Mouse (Mus musculus): ENCODE results near the gene Map2k5. TPM values are rescaled to one million over a fixed set of nuclear protein-coding genes. Genes with fewer than 3 reads are reported as not detected.
A peak's percentile ranks its signal among the peaks of the same experiment; 100 is the strongest.

Gene Map2k5
- total RNA-seq, 2 experiments from 2014 or later: 29.8 to 30.6 TPM

DNA sequence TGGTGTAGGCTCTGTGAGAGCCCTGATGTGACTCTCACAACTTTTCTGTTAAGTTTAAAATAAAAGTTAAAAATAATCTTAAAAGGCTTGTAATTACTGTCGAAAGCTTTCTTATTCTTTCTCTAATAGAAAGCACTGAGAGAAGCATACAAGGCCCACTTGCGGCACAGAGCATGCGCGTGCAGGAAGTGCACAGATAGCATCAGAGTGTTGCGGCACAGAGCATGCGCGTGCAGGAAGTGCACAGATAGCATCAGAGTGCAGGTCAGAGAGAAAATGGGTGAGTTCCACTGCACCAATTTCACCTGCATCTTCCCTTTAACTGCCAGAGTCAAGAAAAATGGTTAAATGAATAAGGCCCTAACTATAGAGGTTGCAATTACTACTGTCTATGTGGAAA is 95.7 kb downstream of the Map2k5 start:
- intact Hi-C loops (cut with DNase I): no loop called here
- DNase-seq (ENCODE audit: low spot score in 2 of 2): no peak

DNA sequence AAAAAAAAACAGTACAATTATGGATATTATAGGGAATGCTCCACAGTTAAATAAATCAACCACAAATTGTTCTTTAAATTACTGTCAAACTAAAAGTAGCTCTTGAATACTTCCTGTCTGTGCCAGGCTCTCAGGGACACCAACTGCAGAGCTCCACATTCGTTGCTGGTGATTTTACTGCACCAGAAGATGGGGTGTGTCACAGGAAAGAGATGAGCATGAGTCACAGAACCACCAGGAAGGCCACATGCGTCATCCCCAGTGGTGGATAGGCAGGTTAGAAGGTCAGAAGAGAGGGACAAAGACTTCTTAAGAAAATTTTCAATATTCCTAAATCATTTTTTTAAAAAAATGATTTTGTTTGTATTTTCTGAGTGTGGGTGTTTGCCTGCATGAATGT is 96.6 kb downstream of the Map2k5 start:
- DNase-seq (ENCODE audit: low spot score in 2 of 2): no peak

DNA sequence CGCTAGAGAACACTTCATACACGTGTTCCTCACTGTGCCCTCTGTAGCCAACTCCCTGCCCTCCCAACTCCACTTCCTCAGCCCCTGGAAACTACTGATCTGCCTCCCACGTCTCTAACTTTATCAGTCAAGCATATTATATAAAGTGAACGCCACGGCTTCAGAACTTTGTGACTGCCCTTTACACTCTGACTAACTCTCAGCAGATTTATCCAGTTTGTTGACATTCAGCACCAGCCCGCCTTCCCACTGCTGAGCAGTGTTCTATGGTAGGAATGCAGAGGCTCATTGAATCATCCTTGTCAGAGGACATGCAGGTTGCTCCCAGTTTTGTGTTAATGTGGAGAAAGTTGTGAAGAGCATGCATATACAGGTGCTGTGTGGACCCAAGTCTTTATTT is 103.9 kb downstream of the Map2k5 start:
- intact Hi-C loops (cut with DNase I): no loop called here
- DNase-seq (ENCODE audit: low spot score in 2 of 2): no peak

More for the DNA sequence above, 96.6 kb downstream of the Map2k5 start:
- intact Hi-C loops (cut with DNase I): no loop called here

DNA sequence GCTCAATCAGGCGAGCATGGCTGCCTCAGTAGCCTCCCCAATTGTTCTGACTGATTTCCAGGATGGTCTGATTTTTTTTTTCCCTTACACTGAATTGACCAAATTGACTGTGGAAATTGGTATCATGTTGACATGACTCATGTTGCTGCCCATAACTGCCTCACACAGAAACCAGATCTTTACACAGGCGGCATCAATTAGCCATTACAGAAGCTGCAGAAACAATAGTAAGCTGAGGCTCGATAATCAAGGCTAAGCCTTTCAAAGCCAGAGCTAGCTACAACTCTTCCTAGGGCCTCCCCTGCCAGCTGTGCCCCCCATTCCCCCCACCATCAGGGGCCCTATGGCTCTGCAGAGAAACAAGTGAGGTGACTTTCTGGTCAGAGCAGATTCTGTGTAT is 107.9 kb downstream of the Map2k5 start:
- intact Hi-C loops (cut with DNase I): no loop called here
- DNase-seq (ENCODE audit: low spot score in 2 of 2): no peak

DNA sequence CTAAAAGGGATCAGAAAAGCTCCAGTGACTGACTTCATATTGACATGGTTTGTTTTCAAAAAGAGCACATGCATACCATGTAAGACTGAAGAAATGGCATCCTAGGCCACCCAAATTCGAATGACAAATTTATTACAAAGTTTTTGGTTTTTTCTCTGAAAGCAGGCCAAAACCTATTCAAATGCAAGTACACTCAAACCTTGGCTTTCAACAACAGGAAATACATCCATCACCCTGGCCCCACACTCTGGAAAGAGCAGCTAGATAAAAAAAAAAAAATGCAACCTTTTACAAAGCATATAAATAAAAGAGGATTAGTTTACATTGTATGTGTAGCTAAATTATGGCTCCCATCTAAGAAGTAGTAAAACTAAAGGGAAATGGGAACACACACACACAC is 114.5 kb downstream of the Map2k5 start:
- intact Hi-C loops (cut with DNase I): no loop called here
- DNase-seq (ENCODE audit: low spot score in 2 of 2): no peak

DNA sequence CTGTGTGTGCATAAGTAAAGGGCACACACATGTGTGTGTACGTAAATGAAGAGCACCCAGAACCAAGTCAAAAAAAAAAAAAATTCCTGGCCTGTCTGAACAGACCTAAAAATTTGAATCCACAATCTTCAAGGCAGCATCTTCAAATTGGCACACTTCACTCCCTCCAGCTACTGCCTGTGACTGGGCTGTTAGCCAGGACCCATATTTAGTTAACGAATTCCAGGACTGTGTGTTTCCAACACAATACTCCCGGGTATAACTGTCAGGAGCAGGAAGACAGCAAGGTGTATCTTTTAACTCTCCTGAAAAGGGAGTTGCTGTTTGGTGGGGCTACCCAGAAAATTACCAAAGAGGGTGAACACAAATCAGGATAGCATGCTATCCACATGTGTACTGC is 118.9 kb downstream of the Map2k5 start:
- peak; percentile 36 to 67 for DNase-seq (ENCODE audit: low spot score in 2 of 2)
- intact Hi-C loops (cut with DNase I): no loop called here

DNA sequence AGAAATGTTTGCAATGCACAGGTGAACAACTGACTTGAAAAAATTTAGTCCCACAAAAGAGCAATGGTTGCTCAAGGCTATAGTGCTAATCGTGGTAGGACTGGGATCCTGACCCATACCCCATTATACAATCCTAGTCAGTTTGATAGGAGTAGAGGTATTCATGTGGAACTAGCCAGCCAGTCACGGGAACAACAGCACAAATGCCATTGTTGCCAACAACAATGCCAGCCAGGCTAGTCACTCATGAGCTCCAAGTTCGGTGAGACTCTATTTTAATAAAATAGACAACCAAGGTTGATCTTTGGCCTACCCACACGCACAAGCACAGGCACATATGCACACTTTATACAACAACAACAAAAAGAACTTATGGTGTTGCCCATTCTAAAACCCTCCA is 120.0 kb downstream of the Map2k5 start:
- intact Hi-C loops (cut with DNase I): no loop called here
- no peak for DNase-seq (ENCODE audit: low spot score in 2 of 2)

DNA sequence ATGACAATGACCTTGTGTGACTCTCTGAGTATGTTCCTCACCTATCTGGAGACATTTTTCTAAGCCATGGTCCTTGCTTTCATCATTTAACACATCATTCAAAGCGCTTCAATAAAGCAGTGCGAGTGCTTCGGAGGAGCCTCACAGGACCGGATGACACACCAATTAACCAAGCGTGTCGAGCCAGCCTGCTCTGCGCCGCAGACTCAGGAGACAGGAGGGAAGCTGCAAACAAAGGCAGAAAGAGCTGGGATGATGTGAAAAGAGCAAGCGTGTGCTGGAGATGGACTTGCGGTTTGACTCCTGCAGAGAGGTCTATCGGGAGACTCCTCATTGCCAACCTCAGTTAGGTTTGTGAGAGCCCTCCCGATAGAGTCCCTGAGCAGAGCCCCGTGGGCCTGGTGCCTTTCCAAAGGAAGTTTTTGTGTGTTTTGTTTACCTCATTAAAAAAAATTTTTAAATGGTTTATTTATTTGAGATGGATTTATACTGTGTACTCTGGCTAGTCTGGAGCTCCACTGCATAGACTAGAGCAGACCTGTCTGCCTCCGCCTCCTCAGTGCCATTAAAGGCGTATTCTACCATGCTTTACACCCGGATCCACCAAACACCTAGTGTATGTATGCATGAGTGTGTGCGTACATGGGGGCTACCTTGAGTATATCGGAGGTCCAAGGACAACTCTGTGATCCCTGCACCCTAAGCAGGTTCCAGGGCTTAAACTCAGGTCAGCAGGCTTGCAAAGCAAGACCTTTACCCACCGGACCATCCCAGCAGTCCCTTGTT is 126.7 kb downstream of the Map2k5 start:
- no peak for DNase-seq (ENCODE audit: low spot score in 2 of 2)
- intact Hi-C loops (cut with DNase I): no loop called here

DNA sequence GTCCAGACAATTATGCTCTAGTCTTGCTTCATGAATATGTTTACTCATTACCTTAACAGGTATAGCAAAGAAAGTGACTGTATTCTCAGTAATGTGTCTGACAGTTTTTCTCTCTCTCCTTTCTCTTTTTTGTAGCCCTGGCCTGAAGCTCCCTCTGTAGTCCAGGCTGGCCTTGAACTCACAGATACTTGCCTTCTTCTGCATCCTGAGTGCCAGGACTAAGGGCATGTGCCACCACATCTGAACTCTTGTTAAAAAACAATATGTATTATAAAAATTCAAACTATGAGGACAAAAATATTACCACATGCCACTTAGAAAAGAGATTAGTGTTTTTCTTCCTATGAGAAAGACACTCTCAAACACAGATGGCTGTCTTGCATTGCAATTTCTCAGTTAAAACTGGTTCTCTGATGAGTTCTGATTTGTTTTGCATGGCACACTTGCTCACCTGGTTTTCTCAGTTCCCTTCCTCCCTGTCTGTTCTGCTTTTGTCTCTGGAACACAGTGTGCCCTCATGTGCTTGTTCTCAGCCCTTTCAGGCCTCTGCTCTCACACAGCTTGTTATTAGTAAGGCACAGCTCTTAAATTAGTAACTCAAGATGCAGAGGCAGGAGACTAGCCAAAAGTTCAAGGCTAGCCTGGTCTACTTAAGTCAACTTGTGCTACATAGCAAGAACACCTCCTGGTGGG is 129.5 kb downstream of the Map2k5 start:
- intact Hi-C loops (cut with DNase I): no loop called here
- DNase-seq (ENCODE audit: low spot score in 2 of 2): no peak

DNA sequence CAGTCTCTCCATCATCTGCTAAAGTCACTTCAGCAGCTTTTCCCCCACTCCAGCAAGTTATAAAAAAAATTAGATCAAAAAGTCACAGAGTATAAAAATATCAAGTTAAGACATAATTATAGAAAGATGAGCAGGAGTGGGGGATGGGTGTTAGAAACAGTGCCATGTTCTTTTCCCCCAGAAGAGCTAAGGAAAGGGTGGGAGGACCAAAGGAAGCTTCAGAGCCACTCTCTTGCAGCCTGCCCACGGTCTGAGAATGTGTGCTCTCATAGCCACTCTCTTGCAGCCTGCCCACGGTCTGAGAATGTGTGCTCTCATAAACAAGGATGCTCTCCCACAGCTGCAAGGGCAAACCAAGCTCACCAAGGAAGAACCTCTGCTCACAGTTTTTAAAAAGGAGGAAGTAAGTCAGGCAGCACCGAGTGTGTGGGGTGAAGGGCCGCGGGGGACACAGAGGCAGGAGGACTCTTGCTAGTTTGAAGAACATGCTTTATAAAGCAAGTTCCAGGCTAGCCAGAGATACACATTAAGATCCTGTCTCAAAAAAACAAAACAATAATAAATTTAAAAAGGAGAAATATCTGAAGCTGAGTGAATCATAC is 131.0 kb downstream of the Map2k5 start:
- DNase-seq (ENCODE audit: low spot score in 2 of 2): peak; percentile 20 to 66
- intact Hi-C loops (cut with DNase I): no loop called here

DNA sequence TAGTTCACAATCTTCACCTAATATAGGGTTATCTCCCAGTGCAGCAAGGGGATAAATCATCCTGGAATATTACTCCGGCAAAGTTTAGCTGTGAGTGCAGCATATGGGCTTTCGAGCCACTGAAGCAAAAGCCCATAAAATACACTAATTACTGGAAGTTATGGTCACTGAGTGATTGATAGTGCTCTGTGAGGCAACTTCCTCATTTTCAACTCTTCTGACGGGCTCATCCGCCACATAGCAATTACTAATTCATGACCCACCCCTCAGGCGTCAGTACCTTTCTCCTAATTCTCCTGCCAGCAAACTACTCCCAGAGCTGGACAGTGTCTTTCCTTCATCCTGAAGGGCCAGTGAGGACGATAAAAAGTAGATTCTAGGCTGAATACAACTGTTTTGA is 135.7 kb downstream of the Map2k5 start:
- intact Hi-C loops (cut with DNase I): no loop called here
- DNase-seq (ENCODE audit: low spot score in 2 of 2): no peak

DNA sequence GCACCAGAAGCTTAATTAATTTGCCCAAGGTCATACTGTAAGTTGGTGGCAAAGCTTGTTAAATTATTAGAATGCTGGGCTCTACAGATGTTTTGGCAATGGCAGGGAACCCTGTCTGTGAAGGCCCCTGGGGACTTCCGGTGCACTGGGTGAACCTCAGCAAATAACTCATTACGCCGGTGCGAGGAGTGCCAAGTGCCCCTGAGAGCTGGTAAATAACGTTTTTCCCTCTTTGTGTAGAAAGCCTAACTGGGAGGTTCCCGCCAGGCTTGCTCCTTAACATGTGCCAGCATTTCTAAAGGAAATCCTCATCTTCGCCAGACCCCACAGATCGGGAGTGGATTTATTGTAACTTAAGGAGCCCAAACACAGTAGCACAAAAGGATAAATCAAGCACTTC is 136.5 kb downstream of the Map2k5 start:
- intact Hi-C loops (cut with DNase I): no loop called here
- no peak for DNase-seq (ENCODE audit: low spot score in 2 of 2)

DNA sequence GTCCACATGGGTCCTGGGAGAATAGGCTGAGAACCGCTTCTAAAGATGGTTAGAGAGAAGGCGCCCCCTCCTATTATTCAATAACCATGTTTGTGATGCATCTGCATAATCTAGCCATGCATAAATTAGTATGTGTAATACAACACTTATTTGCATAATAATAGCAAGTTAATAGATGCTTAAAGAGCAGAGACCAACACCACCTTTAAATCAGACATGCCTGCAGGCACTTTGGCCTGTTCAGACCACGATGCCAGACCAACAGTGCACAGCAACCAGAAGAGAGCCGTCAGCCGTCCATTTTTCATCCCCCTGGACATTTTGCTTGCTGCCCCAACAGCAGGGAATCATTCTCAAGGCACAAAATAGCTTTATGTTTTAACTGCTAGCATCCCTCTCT is 143.3 kb downstream of the Map2k5 start:
- no peak for DNase-seq (ENCODE audit: low spot score in 2 of 2)
- intact Hi-C loops (cut with DNase I): no loop called here

DNA sequence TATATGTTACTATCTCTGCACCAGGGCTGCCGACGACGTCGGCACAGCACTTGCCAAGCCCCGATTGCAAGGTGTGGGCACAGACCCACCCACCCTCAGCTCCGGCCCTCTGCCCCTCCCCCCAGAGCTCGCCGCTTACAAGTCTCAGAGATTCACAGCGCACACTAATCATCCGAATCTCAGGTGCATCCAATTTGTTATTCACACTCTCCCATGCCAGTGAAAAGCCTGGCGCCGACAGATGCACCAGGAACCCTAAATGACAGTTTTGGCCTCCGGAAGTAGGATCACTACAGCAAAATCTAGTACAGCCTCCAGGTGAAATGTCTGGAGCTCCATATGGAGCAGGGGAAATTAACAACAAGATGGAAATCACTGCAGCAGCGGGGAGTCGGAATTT is 147.4 kb downstream of the Map2k5 start:
- intact Hi-C loops (cut with DNase I): no loop called here
- DNase-seq (ENCODE audit: low spot score in 2 of 2): no peak

DNA sequence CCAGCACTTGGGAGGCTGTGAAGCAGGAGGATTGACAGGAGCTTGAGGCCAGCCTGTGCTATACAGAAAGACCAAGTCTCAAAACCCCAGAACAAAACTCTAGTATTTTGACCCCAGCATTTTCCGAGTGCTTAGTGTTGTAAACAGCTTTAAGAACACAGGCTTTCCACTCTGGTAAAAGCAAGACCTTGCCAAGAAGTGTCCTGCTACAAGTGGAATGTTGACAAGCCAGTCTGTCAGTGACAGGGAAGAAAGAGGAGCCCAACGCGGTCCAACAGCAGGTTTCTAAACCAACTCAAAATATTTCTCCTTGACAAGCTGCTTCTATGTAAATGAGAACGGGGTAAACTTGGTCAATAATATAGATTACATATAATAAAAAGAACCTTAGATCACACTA is 148.6 kb downstream of the Map2k5 start:
- no peak for DNase-seq (ENCODE audit: low spot score in 2 of 2)
- intact Hi-C loops (cut with DNase I): no loop called here

DNA sequence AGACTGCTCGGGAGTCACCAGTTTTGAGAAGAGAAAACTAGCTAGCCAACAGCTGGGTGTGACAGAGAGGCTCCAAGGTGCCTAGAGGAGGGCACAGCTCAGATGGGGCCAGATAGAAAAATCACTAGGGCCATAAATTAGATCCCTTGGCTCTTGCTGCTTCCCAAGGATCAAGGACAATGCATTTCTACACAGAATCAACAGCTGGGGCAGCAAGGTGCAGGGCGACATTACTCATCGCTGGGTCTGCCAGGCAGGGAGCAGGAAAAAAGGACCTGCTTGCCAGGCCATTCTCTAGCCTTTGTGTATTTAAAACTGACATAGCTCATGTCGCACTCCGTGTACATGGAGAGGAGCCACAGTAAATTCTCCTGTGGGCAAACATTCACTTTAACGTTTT is 155.5 kb downstream of the Map2k5 start:
- no peak for DNase-seq (ENCODE audit: low spot score in 2 of 2)
- intact Hi-C loops (cut with DNase I): no loop called here

DNA sequence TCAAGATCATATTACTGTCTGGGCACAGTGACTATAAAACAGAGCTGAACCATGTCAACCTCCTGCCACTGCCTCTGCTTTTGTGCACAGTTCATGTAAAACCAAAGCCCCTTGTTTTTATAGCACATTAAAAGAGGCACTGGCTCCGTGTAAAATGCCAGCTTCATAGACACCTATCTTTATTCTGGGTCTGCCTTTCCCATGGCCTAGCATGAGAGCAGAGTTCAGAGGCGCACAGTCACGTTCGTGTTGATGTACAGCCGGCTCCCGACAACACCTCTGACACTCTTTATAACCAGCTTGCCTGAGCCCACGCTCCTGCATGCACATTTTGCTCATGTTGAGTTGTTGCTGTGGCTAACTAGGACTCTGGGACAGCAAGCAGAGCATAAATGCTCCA is 157.9 kb downstream of the Map2k5 start:
- DNase-seq (ENCODE audit: low spot score in 2 of 2): peak in 1 of 2 experiments; percentile 6
- intact Hi-C loops (cut with DNase I): no loop called here

DNA sequence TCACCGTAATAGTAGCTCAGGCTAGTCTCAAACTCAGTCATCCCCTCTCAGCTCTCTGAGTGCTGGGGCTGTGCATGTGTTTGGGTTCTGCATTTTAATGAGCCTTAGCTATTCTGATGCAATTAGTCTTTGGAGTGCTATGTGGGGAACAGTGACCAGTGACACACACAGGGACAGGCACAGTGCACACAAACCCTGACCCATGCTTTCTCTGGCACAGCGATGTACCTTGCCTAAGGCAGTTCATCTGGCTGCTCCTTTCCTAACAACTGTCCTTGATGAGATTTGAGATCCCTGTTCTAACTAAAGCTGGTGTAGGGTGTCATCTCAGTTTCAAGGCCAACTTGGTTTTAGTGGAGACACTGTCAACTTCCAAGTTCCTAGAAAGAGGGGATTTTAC is 162.7 kb downstream of the Map2k5 start:
- intact Hi-C loops (cut with DNase I): no loop called here
- DNase-seq (ENCODE audit: low spot score in 2 of 2): no peak

DNA sequence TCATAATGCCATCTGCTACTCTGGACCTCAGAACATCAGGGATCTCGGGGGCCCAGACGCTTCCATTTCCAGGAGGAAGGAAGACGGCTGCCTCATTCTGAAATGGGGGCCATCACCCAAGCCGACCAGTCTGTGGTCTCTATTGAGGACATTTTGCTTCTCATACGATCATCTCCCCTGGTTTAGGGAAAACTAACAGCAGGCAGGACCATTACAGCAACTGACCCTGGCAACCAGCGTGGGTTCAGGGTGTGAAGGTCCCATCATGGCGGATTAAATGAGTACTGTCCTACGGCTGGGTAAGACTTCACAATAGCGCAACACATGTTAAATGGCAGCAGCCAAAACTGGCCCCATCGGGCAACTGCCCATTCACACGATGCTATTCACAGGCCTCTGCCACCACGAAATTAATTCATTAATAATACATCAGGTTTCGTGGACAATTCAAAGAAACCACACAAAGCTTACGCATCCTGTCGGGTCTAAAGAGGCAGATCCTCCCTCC is 170.9 kb downstream of the Map2k5 start:
- intact Hi-C loops (cut with DNase I): no loop called here
- no peak for DNase-seq (ENCODE audit: low spot score in 2 of 2)

DNA sequence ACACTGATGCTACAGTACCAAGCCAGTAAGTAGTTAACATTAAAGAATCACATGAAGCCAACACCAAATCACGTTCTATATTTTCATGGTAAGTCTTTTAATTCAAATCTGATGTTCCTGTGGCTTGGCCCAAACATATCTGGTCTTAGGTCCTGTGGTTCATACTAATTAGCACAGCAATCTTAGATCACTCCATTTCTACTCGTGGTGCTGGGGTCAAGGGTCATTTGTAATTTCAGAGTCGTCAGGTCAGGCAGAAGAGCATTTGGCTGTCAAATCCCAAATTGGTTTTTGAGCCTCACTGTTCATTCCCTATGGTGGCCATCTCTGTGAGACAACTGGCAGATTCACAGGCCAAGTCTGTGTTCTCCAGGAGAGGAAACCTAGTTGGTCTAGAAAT is 174.2 kb downstream of the Map2k5 start:
- intact Hi-C loops (cut with DNase I): no loop called here
- no peak for DNase-seq (ENCODE audit: low spot score in 2 of 2)
